Mouse (Mus musculus): ENCODE measurements at regions not wholly inside any gene's neighbourhood (a gene's known extent, or its start where the extent isn't known, plus 50 kb on each side); places are given as distances from the start of the nearest gene placed in this dataset.

GRCm38 (mm10) chr13:84565644-84566532 lies 343.8 kb downstream of the Tmem161b start:
- DNase-seq, result peak in 1 of 2 experiments; percentile 28

- DNase-seq, result peak in 1 of 2 experiments; percentile 7
Observed at GRCm38 (mm10) chr13:84566533-84566832, 344.4 kb downstream of the Tmem161b start.

GRCm38 (mm10) chr13:84569371-84569770 lies 347.3 kb downstream of the Tmem161b start:
- DNase-seq, result no peak

GRCm38 (mm10) chr13:84570206-84570605 lies 348.1 kb downstream of the Tmem161b start:
- DNase-seq, result no peak

- peak; percentile 84 to 88 for DNase-seq
Observed at GRCm38 (mm10) chr13:84570984-84571844, 349.1 kb downstream of the Tmem161b start.

- no peak for DNase-seq
Observed at GRCm38 (mm10) chr13:84571845-84572193, 349.7 kb downstream of the Tmem161b start.

GRCm38 (mm10) chr13:84572231-84572630 lies 350.1 kb downstream of the Tmem161b start:
- DNase-seq, result no peak

- DNase-seq, result no peak
Observed at GRCm38 (mm10) chr13:84596585-84597142, 374.6 kb downstream of the Tmem161b start.

GRCm38 (mm10) chr13:84602612-84603011 lies 380.5 kb downstream of the Tmem161b start:
- DNase-seq, result no peak

- DNase-seq, result no peak
Observed at GRCm38 (mm10) chr13:84612497-84612896, 390.4 kb downstream of the Tmem161b start.

GRCm38 (mm10) chr13:84613004-84613403 lies 390.9 kb downstream of the Tmem161b start:
- DNase-seq, result peak; percentile 6 to 23

- no peak for DNase-seq
Observed at GRCm38 (mm10) chr13:84624691-84625090, 402.6 kb downstream of the Tmem161b start.

- DNase-seq, result no peak
Observed at GRCm38 (mm10) chr13:84625527-84625926, 403.4 kb downstream of the Tmem161b start.

- DNase-seq, result no peak
Observed at GRCm38 (mm10) chr13:84625927-84626326, 403.8 kb downstream of the Tmem161b start.

- no peak for DNase-seq
Observed at GRCm38 (mm10) chr13:84626397-84626796, 404.3 kb downstream of the Tmem161b start.

- no peak for DNase-seq
Observed at GRCm38 (mm10) chr13:84630686-84631085, 408.6 kb downstream of the Tmem161b start.

- no peak for DNase-seq
Observed at GRCm38 (mm10) chr13:84632493-84632892, 410.4 kb downstream of the Tmem161b start.

- no peak for DNase-seq
Observed at GRCm38 (mm10) chr13:84636831-84637230, 414.7 kb downstream of the Tmem161b start.

GRCm38 (mm10) chr13:84637606-84638005 lies 415.5 kb downstream of the Tmem161b start:
- DNase-seq, result no peak

GRCm38 (mm10) chr13:84638401-84638934 lies 416.4 kb downstream of the Tmem161b start:
- no peak for DNase-seq

- no peak for DNase-seq
Observed at GRCm38 (mm10) chr13:84639087-84640022, 417.3 kb downstream of the Tmem161b start.

- DNase-seq, result no peak
Observed at GRCm38 (mm10) chr13:84644024-84644423, 421.9 kb downstream of the Tmem161b start.

Data from cerebellum, postnatal 36 days (tissue).